Mouse (Mus musculus) lung, postnatal 4 days (tissue): Measurements from ENCODE around the gene Gpr160.

Experiments
- DNase-seq, 2 experiments: peaks; one replicate each; pipeline ENCODE4 v3.0.0; 2021

Gene Gpr160

DNA sequence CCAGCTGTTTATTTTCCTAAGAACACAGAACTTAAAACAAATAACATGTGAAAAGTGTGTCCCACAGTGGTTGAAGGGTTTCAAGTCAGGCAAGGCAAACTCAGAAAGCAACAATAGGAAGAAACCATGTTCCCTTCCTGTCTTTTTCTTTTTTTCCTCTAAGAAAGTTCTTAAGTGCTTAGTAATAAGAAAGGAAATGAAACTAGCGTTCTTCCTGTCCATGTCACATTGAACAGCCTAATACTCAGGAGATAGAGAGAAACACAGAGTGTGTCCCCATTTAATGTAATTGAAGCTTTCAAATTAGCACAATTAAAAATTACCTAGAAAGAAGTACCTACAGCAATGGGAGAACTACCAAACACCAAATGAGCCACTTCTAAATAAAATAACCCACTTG is 48.9 kb downstream of the Gpr160 start:
- no peak for DNase-seq

DNA sequence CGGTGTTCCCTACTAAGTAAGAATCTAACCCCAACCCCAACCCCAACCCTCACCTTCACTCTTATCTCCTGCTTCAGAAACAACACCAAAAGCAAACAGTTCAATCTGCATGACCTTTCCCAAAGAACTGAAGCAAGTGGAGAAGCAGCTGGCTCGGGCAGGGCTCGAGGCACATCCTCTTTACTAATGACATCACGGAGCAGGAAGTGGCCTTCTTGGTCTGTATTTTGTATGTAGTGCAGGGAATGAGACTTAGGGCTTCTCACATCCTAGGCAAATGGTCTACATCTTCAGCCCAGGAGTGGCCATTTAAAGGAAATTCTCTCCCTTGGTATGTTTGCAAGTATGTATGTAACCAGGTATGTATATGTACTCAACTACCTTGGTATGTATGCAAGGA is 61.4 kb downstream of the Gpr160 start:
- no peak for DNase-seq

DNA sequence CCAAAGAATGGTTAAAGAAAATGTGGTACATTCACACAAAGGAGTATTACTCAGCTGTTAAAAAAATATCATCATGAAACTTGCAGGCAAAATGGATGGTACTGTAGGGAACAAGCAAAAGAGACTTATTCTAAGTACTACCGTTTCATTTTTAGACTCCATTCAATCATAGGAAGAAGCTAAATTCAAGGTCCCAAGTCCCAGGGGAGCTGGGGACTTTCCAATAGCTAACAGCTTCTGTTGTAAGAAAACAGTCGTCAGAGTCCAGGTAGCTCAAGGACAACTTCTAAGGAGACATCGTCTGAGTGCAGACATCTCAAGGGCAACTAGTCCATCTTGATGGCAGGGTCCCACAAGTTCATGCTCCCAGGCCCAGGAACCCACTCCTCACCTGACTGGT is 71.9 kb downstream of the Gpr160 start:
- no peak for DNase-seq

DNA sequence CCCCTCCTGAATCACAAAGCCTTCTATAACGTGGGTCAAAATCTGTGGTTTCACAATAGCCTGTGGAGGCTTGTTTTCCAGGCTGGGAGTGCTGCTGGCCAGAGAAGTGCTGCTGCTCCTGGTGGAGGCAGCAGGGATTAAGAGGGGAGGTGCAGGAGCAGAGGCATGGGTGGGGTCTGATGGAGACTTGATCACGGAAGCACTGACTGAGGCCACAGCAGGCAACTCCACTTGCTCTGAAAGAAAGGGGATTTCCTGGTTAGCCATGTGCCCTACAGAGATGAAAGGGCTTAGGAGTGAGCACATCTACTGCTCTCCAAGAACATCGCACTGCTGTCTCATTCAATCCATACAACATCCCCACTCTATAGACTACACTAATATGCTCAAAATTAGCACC is 74.1 kb downstream of the Gpr160 start:
- DNase-seq, result peak in 1 of 2 experiments; percentile 9

DNA sequence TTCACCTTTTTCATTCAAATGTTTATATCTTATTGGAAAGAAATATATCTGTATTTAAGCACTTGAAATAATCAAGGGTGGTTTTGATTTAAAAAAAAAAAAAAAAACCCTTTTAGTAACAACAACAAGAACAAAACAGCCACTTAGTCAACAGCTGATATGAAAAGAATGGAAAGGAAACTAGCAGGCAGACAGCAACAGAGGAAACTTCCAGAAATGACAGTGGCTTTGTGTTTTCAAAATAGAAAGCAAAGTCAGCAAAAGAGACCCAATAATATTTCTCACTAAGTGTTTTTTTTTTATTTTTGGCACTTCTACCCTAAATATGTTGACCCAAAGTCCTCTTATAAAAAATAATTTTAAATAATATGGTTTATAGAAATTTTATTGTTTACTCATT is 78.6 kb downstream of the Gpr160 start:
- no peak for DNase-seq
